Mouse (Mus musculus) midbrain, embryonic 13.5 days (tissue): Measurements from ENCODE around the gene Asic2. TPM values are rescaled to one million over a fixed set of nuclear protein-coding genes. Genes with fewer than 3 reads are reported as not detected.

Source experiments
- ATAC-seq: fragments of 200-750 bp; cut with Nextera tagmentation; 2 replicates; pipeline ENCODE4 v1.8.0; 2017; ENCODE audit warnings: mild to moderate bottlenecking, moderate TSS enrichment, moderate library complexity
- H3K27ac ChIP-seq: fragments of 300-500 bp; sonication (generic); 2 replicates; pipeline ENCODE4 v1.5.1; 2015; ENCODE audit warnings: inconsistent platforms, mild to moderate bottlenecking, moderate library complexity
- H3K27me3 ChIP-seq: fragments of 300-500 bp; sonication (generic); 2 replicates; pipeline ENCODE4 v1.6.1; 2015; ENCODE audit warnings: mild to moderate bottlenecking, inconsistent platforms
- H3K36me3 ChIP-seq: fragments of 300-500 bp; sonication (generic); 2 replicates; pipeline ENCODE4 v1.6.1; 2015; ENCODE audit warnings: mild to moderate bottlenecking, inconsistent platforms
- H3K4me1 ChIP-seq: fragments of 300-500 bp; sonication (generic); replicated peaks from 2 replicates; pipeline ENCODE4 v1.6.1; 2015; ENCODE audit warnings: inconsistent platforms
- H3K4me2 ChIP-seq: fragments of 300-500 bp; sonication (generic); replicated peaks from 2 replicates; pipeline ENCODE4 v1.6.1; 2015; ENCODE audit warnings: moderate library complexity, mild to moderate bottlenecking, inconsistent platforms
- H3K4me3 ChIP-seq: fragments of 300-500 bp; sonication (generic); replicated peaks from 2 replicates; pipeline ENCODE4 v1.5.1; 2015; ENCODE audit warnings: mild to moderate bottlenecking, inconsistent platforms
- H3K9ac ChIP-seq: fragments of 300-500 bp; sonication (generic); replicated peaks from 2 replicates; pipeline ENCODE4 v1.6.1; 2015; ENCODE audit warnings: mild to moderate bottlenecking, inconsistent platforms
- H3K9me3 ChIP-seq: fragments of 300-500 bp; sonication (generic); 2 replicates; pipeline ENCODE4 v1.6.1; 2016; ENCODE audit warnings: mild to moderate bottlenecking, inconsistent platforms
- WGBS: fragments of 180-500 bp; shearing (Covaris S2); methylation state at CpG from one replicate; pipeline ENCODE4 v1.1.7; 2015; 5-methylcytosine and 5-hydroxymethylcytosine counted together
- polyA plus RNA-seq: library from polyadenylated mRNA; unstranded; fragments of >200 nt; fragmentation: Nextera tagmentation; extraction: Ambion mirVana; gene quantifications from 2 replicates; pipeline ENCODE4 v1.2.1, GENCODE M21; 2015

Gene Asic2
- polyA plus RNA-seq, 1 experiment from 2014 or later = 5.0 TPM

GRCm38 (mm10) chr11:81871506-81872213 lies 96.6 kb downstream of the Asic2 start:
- Histone ChIP-seq H3K27ac (peak overlapping the region; percentile 36; the same call in 1 of the 2 replicates), H3K4me2 (no peak overlapping the region), H3K36me3 (no peaks in the 10 kb centered on the region), H3K27me3 (no peaks in the 10 kb centered on the region), H3K9me3 (no peaks in the 10 kb centered on the region), H3K4me3 (no peak overlapping the region), H3K9ac (no peak overlapping the region), H3K4me1 (peaks cover 16% of the 10 kb centered on the region)
- 46% methylated on average over 9 of the region's 9 CpGs for WGBS
- ATAC-seq = 0 out of 2 replicates have a peak, but pooled peaks have one; percentile 30

- H3K4me3 ChIP-seq = no peak overlapping the region
Measured at GRCm38 (mm10) chr11:81865661-81866382, 102.4 kb downstream of the Asic2 start.

GRCm38 (mm10) chr11:81860250-81860972 lies 107.8 kb downstream of the Asic2 start, which contains the start of gene 5530401A14Rik:
5530401A14Rik (plus strand) TSS chr11:81860673.
- Histone ChIP-seq H3K4me3 (no peak within 1 kb of the TSS), H3K4me1 (peaks cover 34% of the 10 kb centered on the region), H3K4me2 (no peak within 1 kb of the TSS), H3K36me3 (no peaks in the 10 kb centered on the region), H3K9ac (no peak within 1 kb of the TSS), H3K27me3 (no peaks in the 10 kb centered on the region), H3K27ac (peak within 1 kb of the TSS; percentile 56), H3K9me3 (no peaks in the 10 kb centered on the region)
- ATAC-seq = peak; percentile 82
- WGBS = 33% methylated on average over 4 of the region's 4 CpGs

More at GRCm38 (mm10) chr11:81865661-81866382, 102.4 kb downstream of the Asic2 start:
- 46% methylated on average over 10 of the region's 10 CpGs for WGBS
- ATAC-seq = no peak
- H3K4me1 ChIP-seq = peaks cover 34% of the 10 kb centered on the region
- H3K27ac ChIP-seq = no peak overlapping the region
- H3K27me3 ChIP-seq = no peaks in the 10 kb centered on the region
- H3K9me3 ChIP-seq = no peaks in the 10 kb centered on the region
- H3K36me3 ChIP-seq = no peaks in the 10 kb centered on the region
- no peak overlapping the region for H3K4me2 ChIP-seq
- H3K9ac ChIP-seq = no peak overlapping the region

- Histone ChIP-seq H3K27ac (no peak overlapping the region), H3K4me1 (peaks cover 18% of the 10 kb centered on the region), H3K9ac (no peak overlapping the region), H3K36me3 (no peaks in the 10 kb centered on the region), H3K4me2 (no peak overlapping the region), H3K4me3 (no peak overlapping the region), H3K9me3 (no peaks in the 10 kb centered on the region), H3K27me3 (no peaks in the 10 kb centered on the region)
- ATAC-seq = no peak
- WGBS = 75% methylated on average over 1 of the region's 1 CpGs
Measured at GRCm38 (mm10) chr11:81847773-81848490, 120.3 kb downstream of the Asic2 start.

- no peaks in the 10 kb centered on the region for H3K27me3 ChIP-seq
- H3K4me3 ChIP-seq = no peak overlapping the region
- H3K9me3 ChIP-seq = no peaks in the 10 kb centered on the region
- no peak overlapping the region for H3K9ac ChIP-seq
- H3K4me1 ChIP-seq = peaks cover 19% of the 10 kb centered on the region
- 74% methylated on average over 3 of the region's 3 CpGs for WGBS
- no peak overlapping the region for H3K4me2 ChIP-seq
- no peaks in the 10 kb centered on the region for H3K36me3 ChIP-seq
- no peak for ATAC-seq
- H3K27ac ChIP-seq = no peak overlapping the region
Measured at GRCm38 (mm10) chr11:81845686-81846036, 122.6 kb downstream of the Asic2 start.

- no peaks in the 10 kb centered on the region for H3K9me3 ChIP-seq
- no peak overlapping the region for H3K27ac ChIP-seq
- no peak overlapping the region for H3K4me2 ChIP-seq
- no peaks in the 10 kb centered on the region for H3K27me3 ChIP-seq
- H3K4me3 ChIP-seq = no peak overlapping the region
- peaks cover 14% of the 10 kb centered on the region; the same call in 1 of the 2 replicates for H3K4me1 ChIP-seq
- no peaks in the 10 kb centered on the region for H3K36me3 ChIP-seq
- no peak overlapping the region for H3K9ac ChIP-seq
- whole genome bisulfite sequencing = 52% methylated on average over 5 of the region's 5 CpGs
- no peak for ATAC-seq
Measured at GRCm38 (mm10) chr11:81845010-81845685, 123.1 kb downstream of the Asic2 start.

- Histone ChIP-seq H3K4me1 (peaks cover 20% of the 10 kb centered on the region; the same call in 1 of the 2 replicates), H3K4me2 (no peak overlapping the region), H3K9me3 (no peaks in the 10 kb centered on the region), H3K36me3 (no peaks in the 10 kb centered on the region), H3K27me3 (no peaks in the 10 kb centered on the region), H3K27ac (no peak overlapping the region), H3K4me3 (no peak overlapping the region), H3K9ac (no peak overlapping the region)
- WGBS = 68% methylated on average over 2 of the region's 2 CpGs
- no peak for ATAC-seq
Measured at GRCm38 (mm10) chr11:81841001-81841400, 127.3 kb downstream of the Asic2 start.

- WGBS = 43% methylated on average over 4 of the region's 4 CpGs
- peaks cover 9% of the 10 kb centered on the region; the same call in 1 of the 2 replicates for H3K4me1 ChIP-seq
- peak overlapping the region; percentile 12 for H3K27ac ChIP-seq
- no peaks in the 10 kb centered on the region for H3K36me3 ChIP-seq
- H3K4me2 ChIP-seq = no peak overlapping the region
- no peaks in the 10 kb centered on the region for H3K9me3 ChIP-seq
- peak; percentile 74 for ATAC-seq
- no peaks in the 10 kb centered on the region for H3K27me3 ChIP-seq
- H3K9ac ChIP-seq = no peak overlapping the region
- no peak overlapping the region for H3K4me3 ChIP-seq
Measured at GRCm38 (mm10) chr11:81838426-81838825, 129.8 kb downstream of the Asic2 start.

GRCm38 (mm10) chr11:81832381-81832780 lies 135.9 kb downstream of the Asic2 start:
- ATAC-seq = no peak
- no peaks in the 10 kb centered on the region for H3K9me3 ChIP-seq
- no peak overlapping the region for H3K9ac ChIP-seq
- no peak overlapping the region for H3K4me3 ChIP-seq
- H3K27ac ChIP-seq = no peak overlapping the region
- H3K36me3 ChIP-seq = no peaks in the 10 kb centered on the region
- H3K4me1 ChIP-seq = no peaks in the 10 kb centered on the region
- no peak overlapping the region for H3K4me2 ChIP-seq
- 34% methylated on average over 1 of the region's 1 CpGs for WGBS
- no peaks in the 10 kb centered on the region for H3K27me3 ChIP-seq

- Histone ChIP-seq H3K9ac (no peak overlapping the region), H3K4me1 (no peaks in the 10 kb centered on the region), H3K4me3 (no peak overlapping the region), H3K27ac (no peak overlapping the region), H3K4me2 (no peak overlapping the region), H3K9me3 (no peaks in the 10 kb centered on the region), H3K36me3 (no peaks in the 10 kb centered on the region), H3K27me3 (no peaks in the 10 kb centered on the region)
- WGBS = 73% methylated on average over 5 of the region's 5 CpGs
- no peak for ATAC-seq
Measured at GRCm38 (mm10) chr11:81816531-81816930, 151.7 kb downstream of the Asic2 start.

GRCm38 (mm10) chr11:81814816-81815215 lies 153.4 kb downstream of the Asic2 start:
- H3K9me3 ChIP-seq = no peaks in the 10 kb centered on the region
- H3K36me3 ChIP-seq = no peaks in the 10 kb centered on the region
- no peak overlapping the region for H3K27ac ChIP-seq
- no peaks in the 10 kb centered on the region for H3K27me3 ChIP-seq
- H3K4me3 ChIP-seq = no peak overlapping the region
- no peak overlapping the region for H3K4me2 ChIP-seq
- no peaks in the 10 kb centered on the region for H3K4me1 ChIP-seq
- no peak for ATAC-seq
- 88% methylated on average over 1 of the region's 1 CpGs for WGBS
- no peak overlapping the region for H3K9ac ChIP-seq
